Mouse (Mus musculus): ENCODE results near the gene Fstl4. TPM values are rescaled to one million over a fixed set of nuclear protein-coding genes. Genes with fewer than 3 reads are reported as not detected.

Gene Fstl4
- polyA plus RNA-seq, 1 experiment from 2014 or later: 0.64 TPM

DNA sequence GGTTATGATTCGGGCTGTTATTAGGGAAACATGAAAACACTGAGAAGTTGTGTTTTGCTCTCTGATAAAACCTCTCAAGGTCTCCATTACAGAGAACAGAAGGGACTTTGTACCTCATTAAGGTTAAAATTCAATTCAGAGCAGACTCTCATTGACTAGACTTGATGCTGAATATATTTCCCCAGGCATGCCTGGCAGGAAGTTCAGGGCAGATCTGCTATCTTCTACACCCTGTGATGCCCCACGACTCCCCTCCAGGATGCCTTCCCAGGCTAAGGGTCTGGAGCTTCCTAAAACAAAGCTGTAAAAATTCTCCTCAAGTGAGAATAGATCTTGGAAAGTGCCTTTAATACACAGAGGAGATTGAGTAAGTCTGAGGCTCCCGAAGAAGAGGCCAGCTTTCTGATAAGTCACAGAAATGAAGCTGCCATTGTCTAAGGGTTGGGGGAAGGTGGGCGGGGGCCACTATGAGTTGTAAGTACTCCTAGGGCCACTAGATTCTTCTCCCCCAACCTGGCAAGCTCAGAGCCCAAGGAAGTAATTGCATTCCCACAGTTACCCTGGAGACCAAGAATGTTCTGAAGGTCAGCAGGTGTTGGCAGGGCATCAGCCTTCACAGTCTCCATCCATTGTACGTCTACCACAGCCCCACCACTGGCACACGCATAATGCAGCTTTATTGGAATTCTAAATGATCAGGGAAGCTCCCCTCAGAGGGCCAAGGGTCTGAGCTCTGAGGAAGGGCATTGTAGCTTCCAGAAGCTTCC, 345.4 kb downstream of the Fstl4 start:
- Histone ChIP-seq H3K27ac (ENCODE audit: low read depth, low read length) (no peak overlapping the region), H3K9me3 (ENCODE audit: control insufficient read depth, low read length) (no peaks in the 10 kb centered on the region), H3K27me3 (ENCODE audit: control insufficient read depth, insufficient read depth, low read length) (no peaks in the 10 kb centered on the region), H3K9ac (ENCODE audit: low read length) (no peak overlapping the region), H3K4me2 (no peak overlapping the region), H3K36me3 (ENCODE audit: control insufficient read depth, insufficient read depth, low read length) (no peaks in the 10 kb centered on the region), H3K4me3 (ENCODE audit: low read depth, low read length) (no peak overlapping the region), H3K4me1 (ENCODE audit: control insufficient read depth, insufficient read depth, low read length) (no peaks in the 10 kb centered on the region)
- ATAC-seq (ENCODE audit: low FRiP score) (no peak), DNase-seq (ENCODE audit: low spot score, missing footprints) (peak; percentile 53)
- WGBS: 74% methylated on average over 6 of the region's 6 CpGs

DNA sequence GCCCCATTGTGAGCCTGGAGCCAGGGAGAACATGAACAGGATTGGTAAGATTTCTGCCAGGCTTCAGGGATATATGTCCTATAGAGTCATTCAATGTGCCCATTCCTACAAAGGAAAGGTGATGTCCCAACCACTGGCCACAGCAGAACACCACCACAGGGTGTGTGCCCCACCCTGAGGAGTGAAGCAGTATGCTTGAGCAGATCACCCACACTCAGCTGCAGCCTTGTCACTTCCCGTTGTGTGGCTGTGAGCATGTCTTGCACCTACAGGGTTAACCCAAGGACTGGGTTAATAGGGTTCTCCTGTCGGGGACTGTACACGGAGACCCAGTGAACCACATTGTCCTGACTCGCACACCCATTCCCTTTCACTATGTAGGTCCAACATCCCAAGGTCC, 351.3 kb downstream of the Fstl4 start:
- Histone ChIP-seq H3K36me3 (ENCODE audit: control insufficient read depth, insufficient read depth, low read length) (no peaks in the 10 kb centered on the region), H3K4me1 (ENCODE audit: control insufficient read depth, insufficient read depth, low read length) (peaks cover 8% of the 10 kb centered on the region), H3K27me3 (ENCODE audit: control insufficient read depth, insufficient read depth, low read length) (no peaks in the 10 kb centered on the region), H3K9me3 (ENCODE audit: control insufficient read depth, low read length) (no peaks in the 10 kb centered on the region), H3K4me2 (no peak overlapping the region), H3K27ac (ENCODE audit: low read depth, low read length) (no peak overlapping the region), H3K4me3 (ENCODE audit: low read depth, low read length) (no peak overlapping the region), H3K9ac (ENCODE audit: low read length) (no peak overlapping the region)
- WGBS: 87% methylated on average over 4 of the region's 4 CpGs
- no peak for ATAC-seq (ENCODE audit: low FRiP score)
- DNase-seq (ENCODE audit: low spot score, missing footprints): peak; percentile 71

GRCm38 (mm10) chr11:53116356-53116755, 351.9 kb downstream of the Fstl4 start:
- H3K27ac ChIP-seq (ENCODE audit: low read depth, low read length): no peak overlapping the region
- H3K9ac ChIP-seq (ENCODE audit: low read length): no peak overlapping the region
- H3K36me3 ChIP-seq (ENCODE audit: control insufficient read depth, insufficient read depth, low read length): no peaks in the 10 kb centered on the region
- no peak overlapping the region for H3K4me3 ChIP-seq (ENCODE audit: low read depth, low read length)
- peaks cover 8% of the 10 kb centered on the region for H3K4me1 ChIP-seq (ENCODE audit: control insufficient read depth, insufficient read depth, low read length)
- 84% methylated on average over 2 of the region's 2 CpGs for WGBS
- H3K4me2 ChIP-seq: no peak overlapping the region
- no peaks in the 10 kb centered on the region for H3K27me3 ChIP-seq (ENCODE audit: control insufficient read depth, insufficient read depth, low read length)
- peak; percentile 49 for DNase-seq (ENCODE audit: low spot score, missing footprints)
- ATAC-seq (ENCODE audit: low FRiP score): no peak
- H3K9me3 ChIP-seq (ENCODE audit: control insufficient read depth, low read length): no peaks in the 10 kb centered on the region

- Histone ChIP-seq H3K9ac (ENCODE audit: low read length) (no peak overlapping the region), H3K9me3 (ENCODE audit: control insufficient read depth, low read length) (no peaks in the 10 kb centered on the region), H3K4me2 (no peak overlapping the region), H3K4me1 (ENCODE audit: control insufficient read depth, insufficient read depth, low read length) (peaks cover 8% of the 10 kb centered on the region), H3K27ac (ENCODE audit: low read depth, low read length) (no peak overlapping the region), H3K36me3 (ENCODE audit: control insufficient read depth, insufficient read depth, low read length) (no peaks in the 10 kb centered on the region), H3K4me3 (ENCODE audit: low read depth, low read length) (no peak overlapping the region), H3K27me3 (ENCODE audit: control insufficient read depth, insufficient read depth, low read length) (no peaks in the 10 kb centered on the region)
- WGBS: 87% methylated on average over 11 of the region's 11 CpGs
- ATAC-seq (ENCODE audit: low FRiP score): no peak
- DNase-seq (ENCODE audit: low spot score, missing footprints): peak; percentile 14
Measured at GRCm38 (mm10) chr11:53118226-53118965, 354.0 kb downstream of the Fstl4 start.

DNA sequence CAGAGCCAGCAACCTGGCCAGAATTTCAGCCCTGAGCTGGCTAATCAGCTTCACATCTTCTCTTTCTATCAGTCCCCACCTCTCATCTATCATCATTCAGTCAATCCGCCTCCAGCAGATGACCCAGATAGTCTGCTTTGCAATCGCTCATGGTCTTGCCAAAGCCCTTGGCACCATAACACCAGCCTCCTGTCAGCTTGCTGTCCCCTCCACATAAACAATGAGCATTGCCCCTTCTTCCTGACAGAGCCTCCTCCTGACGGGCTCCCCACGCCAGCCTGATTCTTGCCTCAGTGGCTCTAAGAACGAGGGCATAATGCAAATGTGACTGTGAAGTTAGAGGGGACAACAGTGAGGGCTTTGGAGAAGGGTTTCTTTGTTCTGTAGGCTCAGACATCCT, 355.5 kb downstream of the Fstl4 start:
- no peak overlapping the region for H3K27ac ChIP-seq (ENCODE audit: low read depth, low read length)
- H3K4me2 ChIP-seq: no peak overlapping the region
- no peaks in the 10 kb centered on the region for H3K27me3 ChIP-seq (ENCODE audit: control insufficient read depth, insufficient read depth, low read length)
- DNase-seq (ENCODE audit: low spot score, missing footprints) (peak; percentile 75), ATAC-seq (ENCODE audit: low FRiP score) (no peak)
- no peaks in the 10 kb centered on the region for H3K36me3 ChIP-seq (ENCODE audit: control insufficient read depth, insufficient read depth, low read length)
- no peak overlapping the region for H3K4me3 ChIP-seq (ENCODE audit: low read depth, low read length)
- 73% methylated on average over 5 of the region's 5 CpGs for WGBS
- peaks cover 8% of the 10 kb centered on the region for H3K4me1 ChIP-seq (ENCODE audit: control insufficient read depth, insufficient read depth, low read length)
- H3K9me3 ChIP-seq (ENCODE audit: control insufficient read depth, low read length): no peaks in the 10 kb centered on the region
- H3K9ac ChIP-seq (ENCODE audit: low read length): no peak overlapping the region

GRCm38 (mm10) chr11:53121208-53121607, 356.8 kb downstream of the Fstl4 start:
- Histone ChIP-seq H3K27ac (ENCODE audit: low read depth, low read length) (no peak overlapping the region), H3K9ac (ENCODE audit: low read length) (no peak overlapping the region), H3K4me3 (ENCODE audit: low read depth, low read length) (no peak overlapping the region), H3K27me3 (ENCODE audit: control insufficient read depth, insufficient read depth, low read length) (no peaks in the 10 kb centered on the region), H3K4me1 (ENCODE audit: control insufficient read depth, insufficient read depth, low read length) (peaks cover 8% of the 10 kb centered on the region), H3K4me2 (no peak overlapping the region), H3K36me3 (ENCODE audit: control insufficient read depth, insufficient read depth, low read length) (no peaks in the 10 kb centered on the region), H3K9me3 (ENCODE audit: control insufficient read depth, low read length) (no peaks in the 10 kb centered on the region)
- 39% methylated on average over 1 of the region's 1 CpGs for WGBS
- ATAC-seq (ENCODE audit: low FRiP score) (no peak), DNase-seq (ENCODE audit: low spot score, missing footprints) (no peak)

GRCm38 (mm10) chr11:53124799-53125198, 360.4 kb downstream of the Fstl4 start:
- DNase-seq (ENCODE audit: low spot score, missing footprints) (no peak), ATAC-seq (ENCODE audit: low FRiP score) (no peak)
- no peaks in the 10 kb centered on the region for H3K9me3 ChIP-seq (ENCODE audit: control insufficient read depth, low read length)
- no peak overlapping the region for H3K27ac ChIP-seq (ENCODE audit: low read depth, low read length)
- no peaks in the 10 kb centered on the region for H3K36me3 ChIP-seq (ENCODE audit: control insufficient read depth, insufficient read depth, low read length)
- no peak overlapping the region for H3K4me3 ChIP-seq (ENCODE audit: low read depth, low read length)
- no peaks in the 10 kb centered on the region for H3K4me1 ChIP-seq (ENCODE audit: control insufficient read depth, insufficient read depth, low read length)
- H3K27me3 ChIP-seq (ENCODE audit: control insufficient read depth, insufficient read depth, low read length): no peaks in the 10 kb centered on the region
- no peak overlapping the region for H3K9ac ChIP-seq (ENCODE audit: low read length)
- WGBS: 98% methylated on average over 2 of the region's 2 CpGs
- no peak overlapping the region for H3K4me2 ChIP-seq

GRCm38 (mm10) chr11:53126660-53127059, 362.2 kb downstream of the Fstl4 start:
- ATAC-seq (ENCODE audit: low FRiP score) (no peak), DNase-seq (ENCODE audit: low spot score, missing footprints) (no peak)
- no peaks in the 10 kb centered on the region for H3K4me1 ChIP-seq (ENCODE audit: control insufficient read depth, insufficient read depth, low read length)
- no peaks in the 10 kb centered on the region for H3K27me3 ChIP-seq (ENCODE audit: control insufficient read depth, insufficient read depth, low read length)
- H3K27ac ChIP-seq (ENCODE audit: low read depth, low read length): no peak overlapping the region
- H3K4me2 ChIP-seq: no peak overlapping the region
- no peaks in the 10 kb centered on the region for H3K9me3 ChIP-seq (ENCODE audit: control insufficient read depth, low read length)
- H3K9ac ChIP-seq (ENCODE audit: low read length): no peak overlapping the region
- 82% methylated on average over 6 of the region's 6 CpGs for WGBS
- H3K36me3 ChIP-seq (ENCODE audit: control insufficient read depth, insufficient read depth, low read length): no peaks in the 10 kb centered on the region
- no peak overlapping the region for H3K4me3 ChIP-seq (ENCODE audit: low read depth, low read length)

GRCm38 (mm10) chr11:53128661-53129060, 364.2 kb downstream of the Fstl4 start:
- Histone ChIP-seq H3K9me3 (ENCODE audit: control insufficient read depth, low read length) (no peaks in the 10 kb centered on the region), H3K4me2 (no peak overlapping the region), H3K27me3 (ENCODE audit: control insufficient read depth, insufficient read depth, low read length) (no peaks in the 10 kb centered on the region), H3K4me3 (ENCODE audit: low read depth, low read length) (no peak overlapping the region), H3K27ac (ENCODE audit: low read depth, low read length) (no peak overlapping the region), H3K9ac (ENCODE audit: low read length) (no peak overlapping the region), H3K4me1 (ENCODE audit: control insufficient read depth, insufficient read depth, low read length) (peaks cover 4% of the 10 kb centered on the region; the same call in 1 of the 2 replicates), H3K36me3 (ENCODE audit: control insufficient read depth, insufficient read depth, low read length) (no peaks in the 10 kb centered on the region)
- WGBS: 66% methylated on average over 2 of the region's 2 CpGs
- ATAC-seq (ENCODE audit: low FRiP score) (no peak), DNase-seq (ENCODE audit: low spot score, missing footprints) (no peak)

Data from midbrain, embryonic 11.5 days (tissue).